Mouse (Mus musculus) midbrain, embryonic 16.5 days (tissue): ENCODE measurements around the gene Patz1. TPM values are rescaled to one million over a fixed set of nuclear protein-coding genes. Genes with fewer than 3 reads are reported as not detected.

Experiments used
- ATAC-seq: fragments of 200-750 bp; cut with Nextera tagmentation; 2 replicates; pipeline ENCODE4 v1.8.0; 2017; ENCODE audit warnings: moderate TSS enrichment
- H3K27ac ChIP-seq: fragments of 300-500 bp; sonication (generic); 2 replicates; pipeline ENCODE4 v1.5.1; 2014; ENCODE audit warnings: mild to moderate bottlenecking, low read length, mixed read lengths
- H3K27me3 ChIP-seq: fragments of 300-500 bp; sonication (generic); 2 replicates; pipeline ENCODE4 v1.6.1; 2014; ENCODE audit warnings: low read depth, low read length, mixed read lengths; ENCODE audit not compliant: control insufficient read depth, insufficient read depth
- H3K36me3 ChIP-seq: fragments of 300-500 bp; sonication (generic); 2 replicates; pipeline ENCODE4 v1.6.1; 2014; ENCODE audit warnings: mild to moderate bottlenecking, low read length, moderate library complexity, mixed read lengths; ENCODE audit not compliant: control insufficient read depth, insufficient read depth
- H3K4me1 ChIP-seq: fragments of 300-500 bp; sonication (generic); 2 replicates; pipeline ENCODE4 v1.6.1; 2014; ENCODE audit warnings: mild to moderate bottlenecking, low read length, mixed read lengths; ENCODE audit not compliant: control insufficient read depth, insufficient read depth
- H3K4me2 ChIP-seq: fragments of 300-500 bp; sonication (generic); 2 replicates; pipeline ENCODE4 v1.6.1; 2014; ENCODE audit warnings: mild to moderate bottlenecking, low read length, mixed read lengths
- H3K4me3 ChIP-seq: fragments of 300-500 bp; sonication (generic); 2 replicates; pipeline ENCODE4 v1.5.1; 2014; ENCODE audit warnings: low read depth, mild to moderate bottlenecking, low read length, moderate library complexity, mixed read lengths
- H3K9ac ChIP-seq: fragments of 300-500 bp; sonication (generic); 2 replicates; pipeline ENCODE4 v1.6.1; 2014; ENCODE audit warnings: low read depth, low read length, mixed read lengths
- H3K9me3 ChIP-seq: fragments of 300-500 bp; sonication (generic); replicated peaks from 2 replicates; pipeline ENCODE4 v1.6.1; 2014; ENCODE audit warnings: mild to moderate bottlenecking, low read length, mixed read lengths; ENCODE audit not compliant: control insufficient read depth, poor library complexity, severe bottlenecking
- WGBS: fragments of 180-500 bp; shearing (Covaris S2); extraction: QIAGEN DNeasy Blood & Tissue Kit; methylation state at CpG from one replicate; pipeline ENCODE4 v1.1.7; 2014; 5-methylcytosine and 5-hydroxymethylcytosine counted together
- polyA plus RNA-seq: library from polyadenylated mRNA; unstranded; fragments of >200 nt; fragmentation: Nextera tagmentation; extraction: Ambion mirVana; gene quantifications from 2 replicates; pipeline ENCODE4 v1.2.1, GENCODE M21; 2015

The Patz1 gene
- polyA plus RNA-seq, 1 experiment from 2014 or later = 41.6 TPM

DNA sequence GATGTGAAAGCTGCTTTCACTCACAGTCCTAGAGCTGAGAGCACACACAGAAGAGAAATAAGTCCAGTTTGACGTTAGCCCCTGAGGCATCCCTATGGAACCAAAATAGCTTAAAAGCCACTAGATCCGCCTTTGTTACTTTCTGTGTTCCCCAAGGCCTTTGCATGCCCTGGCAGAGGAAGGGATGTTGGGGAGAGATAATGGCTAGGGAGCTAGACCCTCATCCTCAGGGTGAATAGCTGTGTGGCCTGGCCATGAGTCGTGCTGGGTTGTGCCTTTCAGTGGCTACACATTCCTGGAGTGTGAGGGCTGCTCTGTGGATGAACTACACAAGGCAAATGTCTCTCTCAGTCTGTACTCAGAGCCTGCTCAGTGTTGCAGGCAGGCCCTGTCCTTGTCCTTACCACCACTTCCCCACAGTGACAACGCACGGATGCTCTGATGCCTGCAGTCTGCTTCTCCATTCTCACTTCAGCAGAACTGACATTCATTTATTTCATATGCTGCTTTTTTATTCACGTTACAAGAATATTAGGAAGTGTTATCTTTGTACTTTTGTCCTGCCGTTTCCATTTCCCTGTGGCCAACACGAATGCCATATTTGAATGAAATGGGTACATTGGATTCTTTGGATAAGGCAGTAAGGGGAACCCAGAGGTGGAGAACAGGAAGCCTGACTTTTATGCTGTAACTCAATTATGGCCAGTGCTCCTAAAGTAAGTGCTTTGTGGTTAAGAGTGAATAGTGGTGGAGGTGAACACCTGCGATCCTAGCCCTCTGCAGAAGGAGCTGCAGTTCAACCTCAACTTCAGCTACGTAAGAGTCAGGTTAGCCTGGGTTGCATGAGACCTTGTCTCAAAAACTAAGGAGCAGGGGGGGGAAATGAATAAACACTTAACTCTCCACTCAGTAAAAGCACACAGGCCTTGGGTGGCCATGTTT lies 9.5 kb downstream of the Patz1 start:
- Histone ChIP-seq H3K27me3 (no peaks in the 10 kb centered on the region), H3K4me2 (no peak overlapping the region), H3K9ac (no peak overlapping the region), H3K27ac (no peak overlapping the region), H3K4me1 (peaks cover 28% of the 10 kb centered on the region), H3K9me3 (no peaks in the 10 kb centered on the region), H3K4me3 (no peak overlapping the region), H3K36me3 (peaks cover 27% of the 10 kb centered on the region)
- no peak for ATAC-seq
- 83% methylated on average over 10 of the region's 10 CpGs for WGBS

DNA sequence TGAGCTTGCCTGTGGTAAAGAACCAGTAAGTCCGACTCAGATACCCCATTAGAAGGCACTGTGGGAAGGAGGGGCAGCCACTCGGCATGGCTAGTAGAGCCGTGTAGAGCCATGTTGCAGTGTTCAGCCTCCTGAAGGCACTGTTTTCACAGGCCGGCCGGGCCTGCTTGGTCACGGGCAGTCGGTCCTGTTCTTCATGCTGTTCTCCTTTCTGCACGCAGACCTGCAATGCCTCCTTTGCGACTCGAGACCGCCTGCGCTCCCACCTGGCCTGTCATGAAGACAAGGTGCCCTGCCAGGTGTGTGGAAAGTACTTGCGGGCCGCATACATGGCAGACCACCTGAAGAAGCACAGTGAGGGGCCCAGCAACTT lies 10.1 kb downstream of the Patz1 start:
- no peaks in the 10 kb centered on the region for H3K9me3 ChIP-seq
- 91% methylated on average over 14 of the region's 14 CpGs for WGBS
- no peak overlapping the region for H3K4me3 ChIP-seq
- H3K27me3 ChIP-seq = no peaks in the 10 kb centered on the region
- H3K4me2 ChIP-seq = no peak overlapping the region
- H3K27ac ChIP-seq = no peak overlapping the region
- H3K36me3 ChIP-seq = peaks cover 27% of the 10 kb centered on the region
- no peak overlapping the region for H3K9ac ChIP-seq
- peaks cover 22% of the 10 kb centered on the region for H3K4me1 ChIP-seq
- no peak for ATAC-seq

DNA sequence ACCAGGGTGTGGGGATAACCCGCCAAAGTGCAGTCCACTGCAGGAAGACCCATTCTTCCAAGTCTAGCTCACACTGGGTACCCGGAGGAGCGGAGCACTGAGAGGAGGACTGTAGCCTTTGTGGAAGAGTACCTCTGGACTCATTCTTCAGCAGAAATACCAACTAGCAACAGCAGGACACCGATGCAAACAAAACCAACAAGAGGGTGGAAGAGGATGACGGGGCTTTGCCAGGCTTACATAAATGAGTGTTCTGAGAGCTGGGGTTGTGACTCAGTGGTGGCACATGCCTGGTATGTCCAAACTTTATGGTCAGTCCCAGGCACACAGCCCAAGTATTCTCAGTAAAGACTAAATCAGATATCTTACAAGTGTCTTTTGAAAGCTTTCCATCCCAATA lies 12.4 kb downstream of the Patz1 start:
- H3K4me2 ChIP-seq = no peak overlapping the region
- peaks cover 2% of the 10 kb centered on the region for H3K4me1 ChIP-seq
- no peaks in the 10 kb centered on the region for H3K9me3 ChIP-seq
- ATAC-seq = no peak
- peaks cover 28% of the 10 kb centered on the region for H3K36me3 ChIP-seq
- H3K4me3 ChIP-seq = no peak overlapping the region
- H3K27me3 ChIP-seq = no peaks in the 10 kb centered on the region
- no peak overlapping the region for H3K9ac ChIP-seq
- WGBS = 96% methylated on average over 5 of the region's 5 CpGs
- H3K27ac ChIP-seq = no peak overlapping the region

DNA sequence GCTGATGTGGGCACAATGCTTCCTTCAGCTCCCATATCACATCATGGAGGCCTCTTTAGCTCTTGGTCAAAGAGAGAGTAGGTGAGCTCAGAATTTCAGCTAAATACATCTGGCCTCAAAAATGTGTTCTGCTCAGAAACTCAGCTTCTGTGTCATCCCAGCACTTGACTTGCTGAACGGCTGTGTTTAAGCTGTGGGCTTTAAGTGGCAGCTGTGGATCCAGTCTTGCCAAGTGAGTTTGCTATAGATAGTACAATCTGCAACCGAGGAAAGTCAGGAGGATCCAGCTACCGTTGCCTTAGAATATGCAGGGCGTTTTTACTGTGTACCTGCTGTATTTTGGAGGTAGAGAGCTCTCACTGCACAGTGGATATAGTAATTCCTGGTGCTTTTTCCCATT lies 13.7 kb downstream of the Patz1 start:
- Histone ChIP-seq H3K36me3 (peaks cover 39% of the 10 kb centered on the region), H3K27me3 (no peaks in the 10 kb centered on the region), H3K4me1 (no peaks in the 10 kb centered on the region), H3K27ac (no peak overlapping the region), H3K9ac (no peak overlapping the region), H3K9me3 (no peaks in the 10 kb centered on the region), H3K4me2 (no peak overlapping the region), H3K4me3 (no peak overlapping the region)
- WGBS = 90% methylated on average over 4 of the region's 4 CpGs
- no peak for ATAC-seq

DNA sequence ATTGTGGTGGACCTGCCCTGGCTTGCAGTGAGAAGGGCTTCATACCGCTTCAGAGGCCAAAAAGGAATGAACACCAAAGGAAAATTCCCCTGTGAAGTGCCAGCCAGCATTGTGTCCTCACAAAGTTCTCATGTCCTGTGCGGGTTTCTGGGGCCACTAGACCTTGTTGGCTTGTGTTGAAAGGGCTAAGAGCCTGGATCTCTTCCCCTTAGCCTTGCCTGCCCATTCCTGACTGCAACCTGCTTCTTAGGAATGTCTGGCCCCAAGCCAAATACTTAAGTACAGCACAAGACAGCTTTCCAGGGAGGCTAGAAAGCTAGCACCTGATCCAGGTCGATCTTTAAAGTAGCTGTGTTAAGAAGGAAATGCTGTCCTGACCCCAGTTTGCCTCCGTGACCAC lies 14.1 kb downstream of the Patz1 start:
- no peak for ATAC-seq
- peaks cover 40% of the 10 kb centered on the region for H3K36me3 ChIP-seq
- no peaks in the 10 kb centered on the region for H3K4me1 ChIP-seq
- H3K9me3 ChIP-seq = no peaks in the 10 kb centered on the region
- H3K27ac ChIP-seq = no peak overlapping the region
- WGBS = 79% methylated on average over 4 of the region's 4 CpGs
- no peak overlapping the region for H3K4me3 ChIP-seq
- no peaks in the 10 kb centered on the region for H3K27me3 ChIP-seq
- no peak overlapping the region for H3K9ac ChIP-seq
- H3K4me2 ChIP-seq = no peak overlapping the region

DNA sequence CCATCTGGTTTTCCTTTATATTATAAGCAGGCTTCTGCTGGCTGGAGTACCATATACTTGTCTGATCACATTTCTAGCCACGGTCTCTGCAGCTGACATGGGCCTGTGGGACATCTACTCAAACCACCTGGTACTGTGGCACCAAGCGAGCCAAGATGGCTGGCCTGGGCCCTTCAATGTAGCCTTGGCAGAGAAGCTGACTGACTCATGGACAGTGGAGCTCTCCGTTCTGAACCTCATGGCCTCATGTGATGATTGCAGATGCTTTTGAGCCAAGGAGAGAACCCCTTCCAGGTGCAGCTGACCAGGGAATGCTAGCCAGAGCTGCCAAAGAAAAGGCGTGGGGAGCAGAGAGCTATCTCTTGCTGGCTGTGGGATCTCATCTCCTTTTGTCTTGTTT lies 17.1 kb downstream of the Patz1 start:
- WGBS = 95% methylated on average over 4 of the region's 4 CpGs
- H3K27me3 ChIP-seq = no peaks in the 10 kb centered on the region
- no peak for ATAC-seq

DNA sequence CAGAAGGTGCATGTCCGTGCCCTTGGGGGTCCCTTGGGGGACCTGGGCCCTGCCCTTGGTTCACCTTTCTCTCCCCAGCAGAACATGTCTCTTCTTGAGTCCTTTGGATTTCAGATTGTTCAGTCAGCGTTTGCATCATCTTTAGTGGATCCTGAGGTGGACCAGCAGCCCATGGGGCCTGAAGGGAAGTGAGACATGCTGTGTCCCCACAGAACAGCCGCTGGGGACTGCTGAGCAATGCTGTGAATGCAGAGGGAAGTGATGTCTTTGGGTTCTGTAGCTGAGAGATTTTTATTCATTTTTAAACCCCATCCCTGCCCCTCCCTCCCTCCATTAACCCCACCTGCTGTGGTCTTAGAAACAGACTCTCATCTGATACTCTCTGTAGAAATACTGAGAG lies 19.2 kb downstream of the Patz1 start:
- no peak overlapping the region for H3K9ac ChIP-seq
- no peaks in the 10 kb centered on the region for H3K27me3 ChIP-seq
- no peaks in the 10 kb centered on the region for H3K9me3 ChIP-seq
- H3K36me3 ChIP-seq = peaks cover 45% of the 10 kb centered on the region
- no peaks in the 10 kb centered on the region for H3K4me1 ChIP-seq
- no peak overlapping the region for H3K4me3 ChIP-seq
- no peak overlapping the region for H3K27ac ChIP-seq
- 90% methylated on average over 3 of the region's 3 CpGs for WGBS
- H3K4me2 ChIP-seq = no peak overlapping the region
- no peak for ATAC-seq

More for the DNA sequence above, 17.1 kb downstream of the Patz1 start:
- H3K9ac ChIP-seq = no peak overlapping the region
- no peak overlapping the region for H3K4me3 ChIP-seq
- H3K36me3 ChIP-seq = peaks cover 44% of the 10 kb centered on the region
- H3K4me2 ChIP-seq = no peak overlapping the region
- H3K4me1 ChIP-seq = no peaks in the 10 kb centered on the region
- no peaks in the 10 kb centered on the region for H3K9me3 ChIP-seq
- no peak overlapping the region for H3K27ac ChIP-seq

DNA sequence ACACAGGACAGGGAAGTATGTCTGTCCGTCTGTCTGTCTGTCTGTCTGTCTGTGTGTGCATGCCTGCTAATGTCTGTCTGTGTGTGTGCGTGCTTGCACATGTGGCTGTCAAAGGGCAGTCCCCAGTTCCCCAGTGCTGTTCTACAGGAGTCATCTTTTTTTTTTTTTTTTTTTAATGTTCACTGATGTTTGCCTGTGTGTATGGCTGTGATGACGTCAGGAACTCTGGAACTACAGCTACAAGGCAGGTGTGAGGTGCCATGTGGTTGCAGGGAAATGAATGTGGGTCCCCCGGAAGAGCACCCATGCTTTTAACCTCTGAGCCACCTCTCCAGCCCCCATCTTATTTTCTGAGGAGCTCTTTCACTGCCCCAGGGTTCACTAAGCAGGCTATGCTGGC lies 21.2 kb downstream of the Patz1 start:
- Histone ChIP-seq H3K27me3 (no peaks in the 10 kb centered on the region), H3K4me2 (no peak overlapping the region), H3K9ac (no peak overlapping the region), H3K4me3 (no peak overlapping the region), H3K36me3 (peaks cover 42% of the 10 kb centered on the region), H3K4me1 (no peaks in the 10 kb centered on the region), H3K9me3 (no peaks in the 10 kb centered on the region), H3K27ac (no peak overlapping the region)
- ATAC-seq = no peak
- WGBS = 94% methylated on average over 4 of the region's 4 CpGs

DNA sequence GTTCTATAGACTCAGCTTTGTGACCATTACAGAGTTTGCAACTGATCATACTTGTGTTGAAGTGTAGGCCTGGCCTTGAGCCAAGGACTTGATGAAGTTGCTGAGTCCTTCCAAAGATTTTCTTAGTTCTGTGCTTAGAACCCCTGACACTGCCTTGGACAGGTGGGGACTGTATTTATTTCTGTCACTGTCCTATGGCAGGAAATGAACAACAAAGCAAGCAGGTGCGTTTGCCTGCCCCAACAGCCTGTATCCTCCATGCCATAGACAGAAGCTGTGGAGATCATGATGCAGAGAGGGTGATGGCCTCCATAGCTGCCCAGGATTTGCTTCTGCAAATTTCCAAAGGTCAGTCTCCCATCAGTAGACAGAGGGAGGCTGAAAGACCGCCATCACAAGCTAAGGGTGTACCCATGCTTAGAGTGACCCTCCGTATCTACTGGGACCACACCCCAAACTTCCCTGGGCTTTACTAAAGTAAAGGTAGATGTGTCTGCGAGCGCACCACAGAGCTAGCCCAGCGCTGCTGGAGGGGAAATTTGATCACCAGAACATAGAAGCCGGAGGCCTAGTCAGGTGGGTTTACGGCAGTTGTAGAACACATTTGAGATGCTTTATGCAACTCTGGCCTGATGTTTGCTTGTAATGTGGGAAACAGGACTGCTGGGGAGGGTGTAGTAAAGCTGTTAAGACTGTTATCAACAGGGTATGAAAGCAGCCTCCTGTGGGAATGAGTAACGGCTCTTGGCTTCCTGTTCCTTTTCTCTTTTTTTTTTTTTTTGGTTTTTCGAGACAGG lies 22.3 kb downstream of the Patz1 start:
- H3K4me2 ChIP-seq = no peak overlapping the region

More for the DNA sequence above, 22.3 kb downstream of the Patz1 start:
- Histone ChIP-seq H3K4me3 (no peak overlapping the region), H3K27me3 (no peaks in the 10 kb centered on the region), H3K9ac (no peak overlapping the region), H3K4me1 (no peaks in the 10 kb centered on the region), H3K36me3 (peaks cover 37% of the 10 kb centered on the region), H3K9me3 (no peaks in the 10 kb centered on the region), H3K27ac (no peak overlapping the region)
- ATAC-seq = no peak
- WGBS = 92% methylated on average over 10 of the region's 10 CpGs
